ENCODE assay signal across 7 mouse cellular contexts in the genomic region with DNA sequence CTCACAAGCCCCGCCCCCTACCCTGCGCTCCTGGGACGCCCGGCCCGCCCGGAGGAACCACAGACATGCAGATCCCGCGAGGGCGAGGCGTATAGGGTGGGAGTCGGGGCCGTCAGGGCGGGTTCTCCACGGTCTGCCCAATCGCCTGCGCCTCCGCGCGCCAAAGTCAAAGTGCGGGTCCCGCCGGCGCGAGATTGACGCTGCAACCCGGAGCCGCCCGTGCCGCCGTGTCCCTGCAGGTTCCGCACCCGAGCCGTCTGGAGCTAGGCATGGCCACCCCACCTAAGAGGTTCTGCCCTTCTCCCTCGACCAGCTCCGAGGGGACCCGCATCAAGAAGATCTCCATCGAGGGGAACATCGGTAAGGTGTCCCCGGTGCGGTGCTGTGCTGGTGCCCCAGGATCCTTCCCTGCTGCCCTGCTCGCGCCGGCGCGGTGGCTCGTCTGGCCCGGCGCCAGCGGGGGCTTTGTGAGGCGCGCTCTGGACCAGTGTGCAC. TPM values are rescaled to one million over a fixed set of nuclear protein-coding genes. Genes with fewer than 3 reads are reported as not detected.
DNase-seq lines count a peak whose midpoint lies in the region; ATAC-seq lines count a peak whose summit lies in the region.

A gene (plus strand): TSS at position 10 of the 495 bp plus-strand sequence.

- peak within 1 kb of the TSS; percentile 78 for H3K27ac ChIP-seq in intestine, embryonic 16.5 days (ENCODE audit: low read length)
- H3K27ac ChIP-seq in midbrain, embryonic 11.5 days (ENCODE audit: low read depth, low read length) = peak within 1 kb of the TSS; percentile 67

- DNase-seq in adrenal gland, adult 18-20 months (ENCODE audit: low spot score in 2 of 2) = peak; percentile 97
- peak; percentile 100 for DNase-seq in embryo, embryonic 11 days
- DNase-seq in gastrocnemius, postnatal 4 days (ENCODE audit: low spot score in 2 of 2) = peak; percentile 96 to 99
- peak; percentile 99 for DNase-seq in left cerebral cortex, postnatal 4 days
- peak; percentile 99 for DNase-seq in midbrain, embryonic 11.5 days (ENCODE audit: low spot score, missing footprints)
- peak; percentile 98 for DNase-seq in right cerebral cortex, postnatal 4 days

- peak; percentile 100 for ATAC-seq in intestine, embryonic 16.5 days
- peak; percentile 100 for ATAC-seq in midbrain, embryonic 11.5 days (ENCODE audit: low FRiP score)

- peak within 1 kb of the TSS; percentile 87 for H3K9ac ChIP-seq in intestine, embryonic 16.5 days (ENCODE audit: low read depth, low read length)
- peak within 1 kb of the TSS; percentile 90 for H3K9ac ChIP-seq in midbrain, embryonic 11.5 days (ENCODE audit: low read length)

- peaks cover 12% of the 10 kb centered on the region; the same call in 1 of the 2 replicates for H3K4me1 ChIP-seq in intestine, embryonic 16.5 days (ENCODE audit: control insufficient read depth, insufficient read depth, low read length)
- H3K4me1 ChIP-seq in midbrain, embryonic 11.5 days (ENCODE audit: control insufficient read depth, insufficient read depth, low read length) = peaks cover 15% of the 10 kb centered on the region

- no peaks in the 10 kb centered on the region for H3K27me3 ChIP-seq in intestine, embryonic 16.5 days (replicated peaks; ENCODE audit: control insufficient read depth, insufficient read depth, low read length)
- H3K27me3 ChIP-seq in midbrain, embryonic 11.5 days (ENCODE audit: control insufficient read depth, insufficient read depth, low read length) = no peaks in the 10 kb centered on the region

- H3K9me3 ChIP-seq in intestine, embryonic 16.5 days (ENCODE audit: control insufficient read depth, low read length) = no peaks in the 10 kb centered on the region
- no peaks in the 10 kb centered on the region for H3K9me3 ChIP-seq in midbrain, embryonic 11.5 days (ENCODE audit: control insufficient read depth, low read length)

- no peaks in the 10 kb centered on the region for H3K36me3 ChIP-seq in intestine, embryonic 16.5 days (ENCODE audit: control insufficient read depth, insufficient read depth, low read length)
- H3K36me3 ChIP-seq in midbrain, embryonic 11.5 days (ENCODE audit: control insufficient read depth, insufficient read depth, low read length) = peaks cover 3% of the 10 kb centered on the region

- intact Hi-C loops in left cerebral cortex, postnatal 4 days (cut with DNase I) = no loop called here

- H3K4me2 ChIP-seq in intestine, embryonic 16.5 days (ENCODE audit: low read depth, low read length) = peak within 1 kb of the TSS; percentile 61
- H3K4me2 ChIP-seq in midbrain, embryonic 11.5 days = peak within 1 kb of the TSS; percentile 63

- peak within 1 kb of the TSS; percentile 84 for H3K4me3 ChIP-seq in intestine, embryonic 16.5 days (ENCODE audit: low read length)
- H3K4me3 ChIP-seq in midbrain, embryonic 11.5 days (ENCODE audit: low read depth, low read length) = peak within 1 kb of the TSS; percentile 45

- WGBS in intestine, embryonic 16.5 days = under 1% methylated on average over 51 of the region's 51 CpGs
- under 1% methylated on average over 50 of the region's 51 CpGs for WGBS in midbrain, embryonic 11.5 days

RNA-seq across cellular contexts. Expression of the gene that starts here (rescaled TPM):
- 1 to 10 TPM; 2.8 to 3.4 TPM for total RNA-seq in adrenal gland, adult 18-20 months (2021)
- 10 to 100 TPM in 1 of 2 experiments, 1 to 10 TPM in 1; 8.7 to 11.4 TPM for total RNA-seq in gastrocnemius, postnatal 4 days (2021)
- 29.6 and 32.7 TPM in 2 replicates for polyA plus RNA-seq in intestine, embryonic 16.5 days (2015; fragmentation: Nextera tagmentation; extraction: Ambion mirVana)
- total RNA-seq in left cerebral cortex, postnatal 4 days (2021) = 10 to 100 TPM; 20.1 to 23.3 TPM
- polyA plus RNA-seq in midbrain, embryonic 11.5 days (2014; fragmentation: Nextera tagmentation; extraction: Ambion mirVana) = 143 and 150 TPM in 2 replicates

Comparison
In these comparisons a context has a peak if more than half of its experiments do, and no peak if none do; other contexts are left out.
1. Peak in every context shown above with its lines: DNase-seq, ATAC-seq, H3K4me3 ChIP-seq and H3K27ac ChIP-seq.